Mouse (Mus musculus): ENCODE data around the gene Gm49322. TPM values are rescaled to one million over a fixed set of nuclear protein-coding genes. Genes with fewer than 3 reads are reported as not detected.

Gene Gm49322
- polyA plus RNA-seq, 1 experiment, result 1.6 TPM

GRCm38 (mm10) chr10:80584045-80584488 lies 21.8 kb upstream of the Gm49322 start:
- DNase-seq (ENCODE audit: low spot score), result no peak

- no peak for DNase-seq (ENCODE audit: low spot score)
Observed at GRCm38 (mm10) chr10:80584642-80585552, 20.9 kb upstream of the Gm49322 start.

- DNase-seq (ENCODE audit: low spot score), result no peak
Observed at GRCm38 (mm10) chr10:80585581-80585980, 20.2 kb upstream of the Gm49322 start.

- DNase-seq (ENCODE audit: low spot score), result no peak
Observed at GRCm38 (mm10) chr10:80586407-80587304, 19.2 kb upstream of the Gm49322 start.

GRCm38 (mm10) chr10:80587305-80587657 lies 18.5 kb upstream of the Gm49322 start:
- no peak for DNase-seq (ENCODE audit: low spot score)

GRCm38 (mm10) chr10:80589127-80589878 lies 16.5 kb upstream of the Gm49322 start:
- DNase-seq (ENCODE audit: low spot score), result no peak

GRCm38 (mm10) chr10:80589879-80590854 lies 15.7 kb upstream of the Gm49322 start, which contains the start of gene Abhd17a:
Gene Abhd17a (minus strand): TSS chr10:80590341.
- peak; percentile 80 for DNase-seq (ENCODE audit: low spot score)

GRCm38 (mm10) chr10:80596318-80596717 lies 9.5 kb upstream of the Gm49322 start:
- no peak for DNase-seq (ENCODE audit: low spot score)

GRCm38 (mm10) chr10:80602698-80603325 lies 3.0 kb upstream of the Gm49322 start, which contains the start of the genes Scamp4 and Adat3:
Gene Scamp4 (plus strand): TSS chr10:80602872.
Gene Adat3 (plus strand): TSS chr10:80602880.
- DNase-seq (ENCODE audit: low spot score), result peak; percentile 93

- no peak for DNase-seq (ENCODE audit: low spot score)
Observed at GRCm38 (mm10) chr10:80603364-80603763, 2.5 kb upstream of the Gm49322 start.

GRCm38 (mm10) chr10:80604001-80604509 lies 1.8 kb upstream of the Gm49322 start:
- no peak for DNase-seq (ENCODE audit: low spot score)

- DNase-seq (ENCODE audit: low spot score), result no peak
Observed at GRCm38 (mm10) chr10:80604988-80605387, 833 bp upstream of the Gm49322 start.

- DNase-seq (ENCODE audit: low spot score), result no peak
Observed at GRCm38 (mm10) chr10:80606306-80606705, 485 bp downstream of the Gm49322 start.

- no peak for DNase-seq (ENCODE audit: low spot score)
Observed at GRCm38 (mm10) chr10:80606737-80607350, 1.0 kb downstream of the Gm49322 start.

GRCm38 (mm10) chr10:80608435-80608834 lies 2.6 kb downstream of the Gm49322 start:
- no peak for DNase-seq (ENCODE audit: low spot score)

GRCm38 (mm10) chr10:80609269-80609924 lies 3.6 kb downstream of the Gm49322 start:
- no peak for DNase-seq (ENCODE audit: low spot score)

GRCm38 (mm10) chr10:80610116-80610785 lies 4.4 kb downstream of the Gm49322 start:
- DNase-seq (ENCODE audit: low spot score), result no peak

GRCm38 (mm10) chr10:80611024-80611423 lies 5.2 kb downstream of the Gm49322 start:
- no peak for DNase-seq (ENCODE audit: low spot score)

All from urinary bladder, adult 2 months (tissue).